Mouse (Mus musculus) layer of hippocampus, adult 9-11 months (tissue): Measurements from ENCODE around the gene Hadh.

Experiments
- DNase-seq: peaks from one replicate; pipeline ENCODE4 v3.0.0; 2022

The Hadh gene

DNA sequence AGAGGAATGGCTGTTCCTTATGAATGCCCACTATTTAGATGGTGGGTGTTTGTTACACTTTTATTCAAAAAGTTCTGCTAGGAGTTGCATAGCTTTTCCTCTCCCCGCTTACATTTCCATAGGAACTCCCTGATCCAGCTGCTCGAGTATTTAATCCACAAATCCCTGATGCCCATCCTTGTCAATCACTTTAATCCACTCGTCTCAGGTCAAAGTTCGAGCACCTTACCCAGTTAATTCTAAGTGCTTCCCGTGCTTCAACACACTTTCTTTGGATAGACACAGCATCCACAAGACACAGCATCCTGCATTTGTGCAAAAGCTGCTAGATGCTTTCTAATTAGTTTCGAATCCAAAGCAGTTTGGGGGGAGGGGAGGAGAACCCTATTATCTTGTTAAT lies 1.5 kb downstream of the Hadh start:
- DNase-seq: no peak

DNA sequence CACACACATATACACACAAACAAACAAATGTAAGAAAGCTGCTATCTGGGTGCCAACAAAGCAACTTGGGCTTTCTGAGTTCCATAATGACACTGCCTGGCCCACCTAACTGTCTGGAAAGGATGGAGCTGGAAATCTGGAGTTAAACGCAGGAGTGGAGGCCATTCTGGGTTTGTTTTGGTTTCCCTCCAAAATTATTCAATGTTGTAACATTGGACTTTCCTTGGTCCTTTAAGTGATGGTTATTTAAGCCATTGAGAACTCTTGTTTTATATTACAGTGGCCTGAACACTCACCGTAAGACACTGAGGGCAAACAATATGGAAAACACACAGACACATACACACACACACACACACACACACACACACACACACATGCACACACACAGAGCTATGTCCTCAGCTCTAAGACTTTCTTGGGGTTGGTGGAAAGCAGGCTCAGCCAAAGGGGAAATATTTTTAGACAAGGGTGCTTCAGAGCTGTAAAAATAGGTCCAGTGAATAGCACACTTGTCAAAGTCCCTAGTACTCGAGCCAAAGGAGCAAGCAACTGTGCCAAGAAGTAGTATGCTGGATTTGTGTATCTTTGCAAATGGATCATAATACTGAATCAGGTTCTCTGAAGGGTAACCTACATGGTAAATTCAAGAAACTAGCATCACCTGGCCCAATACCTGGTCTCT lies 5.4 kb downstream of the Hadh start:
- DNase-seq: no peak

DNA sequence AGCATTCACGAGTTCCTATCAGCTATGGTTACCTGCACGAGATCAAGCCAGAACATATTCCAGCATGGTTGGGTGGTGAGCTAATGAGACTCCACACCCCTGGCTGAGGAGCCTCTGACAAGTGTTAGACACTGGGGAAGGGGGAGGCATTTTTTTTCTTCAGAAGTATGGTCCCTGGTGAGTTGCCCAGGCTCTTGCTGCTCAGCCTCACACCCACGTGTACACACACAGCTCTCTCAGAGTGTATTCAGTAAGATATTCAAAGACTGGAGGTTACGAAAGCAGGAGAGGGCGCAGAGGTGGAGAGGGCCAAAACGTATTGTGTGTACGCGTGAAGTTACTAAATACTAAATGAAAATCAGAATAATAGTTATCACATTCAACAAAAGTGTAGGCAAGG lies 6.4 kb downstream of the Hadh start:
- DNase-seq: no peak

DNA sequence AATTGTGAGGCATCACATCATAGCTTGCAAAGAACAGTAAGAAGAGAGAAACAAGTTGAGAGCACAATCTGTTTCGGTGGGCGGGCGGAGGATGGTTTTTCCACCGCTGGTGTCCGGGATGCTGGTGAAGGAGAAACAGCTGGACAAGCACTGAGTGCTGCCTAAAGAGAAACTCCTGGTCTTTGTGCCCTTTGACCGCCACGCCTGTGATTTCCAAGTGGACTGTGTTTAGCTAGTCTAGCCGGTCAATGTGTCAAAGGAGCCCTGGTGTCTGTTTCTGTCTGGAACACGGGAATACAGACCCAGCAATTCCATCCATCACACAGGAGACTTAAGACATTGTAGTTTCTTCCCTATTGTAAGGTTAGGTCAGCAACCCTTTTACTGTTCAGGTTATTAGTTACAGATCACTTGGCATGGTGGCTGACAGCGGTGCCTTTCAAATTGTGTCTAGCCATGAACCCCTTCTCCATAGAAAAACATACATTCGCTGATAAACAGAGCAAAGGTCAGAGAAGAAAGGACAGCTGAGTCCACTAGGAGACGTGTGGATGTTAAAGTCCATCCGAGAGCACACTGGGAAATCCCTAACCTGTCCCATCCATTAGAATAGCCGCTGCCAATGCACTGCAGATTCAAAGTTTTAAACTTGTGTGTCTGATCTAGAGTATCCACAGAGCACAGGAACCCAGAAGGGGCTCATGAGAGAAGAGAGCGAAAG lies 8.0 kb downstream of the Hadh start:
- DNase-seq: no peak

DNA sequence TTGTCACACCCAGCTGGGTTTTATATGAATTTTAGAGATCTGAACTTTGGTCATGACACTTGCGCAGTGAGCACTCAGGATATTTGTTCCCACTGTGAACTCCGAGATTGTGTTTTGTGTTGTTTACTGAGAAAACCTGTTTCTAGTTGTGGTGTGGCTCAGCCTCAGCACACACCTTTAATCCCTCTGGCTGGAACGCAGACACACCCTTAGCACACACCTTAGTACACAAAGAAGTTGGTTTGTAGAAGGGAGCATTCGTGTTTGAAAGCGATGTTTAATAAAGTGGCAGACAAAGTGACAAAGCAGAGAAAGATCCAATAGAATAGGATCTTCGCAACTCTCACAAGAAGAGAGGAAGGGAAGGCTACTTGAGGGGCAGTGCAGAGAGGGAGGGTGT lies 11.5 kb downstream of the Hadh start:
- no peak for DNase-seq

DNA sequence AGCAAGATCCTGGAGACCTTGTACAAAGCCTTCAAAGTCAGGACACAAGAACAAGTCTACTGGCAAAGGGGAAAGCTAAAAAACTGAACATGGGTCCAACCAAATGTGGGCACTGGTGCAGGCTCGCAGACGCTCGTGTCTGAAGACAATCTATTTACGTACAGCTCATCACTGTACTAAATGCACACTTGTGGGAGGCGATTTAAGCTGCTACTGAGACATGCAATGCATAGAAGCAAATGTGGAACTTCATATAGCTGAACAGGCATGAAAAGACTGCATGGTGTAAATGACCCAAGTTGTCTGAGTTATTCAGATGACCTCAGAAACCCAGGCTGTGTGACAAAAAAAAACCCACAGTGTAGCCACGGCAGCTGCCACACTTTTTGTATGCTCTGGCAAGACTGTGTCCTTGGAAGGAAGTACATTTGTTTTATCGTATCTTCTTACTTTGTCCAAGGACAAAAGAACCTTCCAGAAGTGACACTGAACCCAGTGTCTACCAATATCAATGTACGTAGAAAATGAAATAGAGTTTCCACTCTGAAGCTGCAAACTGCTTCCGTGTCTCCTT lies 12.4 kb downstream of the Hadh start:
- no peak for DNase-seq

DNA sequence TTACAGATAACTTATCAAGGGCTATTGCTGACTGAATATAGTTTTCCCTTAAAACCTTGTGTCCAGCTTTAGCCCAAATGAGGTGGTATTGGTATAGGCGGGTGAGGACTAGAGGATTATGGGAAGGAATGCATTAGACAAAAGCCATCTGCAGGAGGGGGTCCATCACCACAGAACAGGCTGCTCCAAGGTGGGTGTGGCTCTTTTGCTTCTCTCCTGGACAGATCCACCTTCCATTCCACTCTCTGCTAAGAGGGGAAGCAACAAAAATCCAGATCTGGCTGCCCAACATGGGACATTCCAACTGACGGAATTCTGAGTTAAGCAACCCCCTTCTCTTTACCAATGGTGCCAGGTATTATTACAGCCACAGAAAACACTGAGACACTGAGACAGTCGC lies 13.0 kb downstream of the Hadh start:
- DNase-seq: no peak

DNA sequence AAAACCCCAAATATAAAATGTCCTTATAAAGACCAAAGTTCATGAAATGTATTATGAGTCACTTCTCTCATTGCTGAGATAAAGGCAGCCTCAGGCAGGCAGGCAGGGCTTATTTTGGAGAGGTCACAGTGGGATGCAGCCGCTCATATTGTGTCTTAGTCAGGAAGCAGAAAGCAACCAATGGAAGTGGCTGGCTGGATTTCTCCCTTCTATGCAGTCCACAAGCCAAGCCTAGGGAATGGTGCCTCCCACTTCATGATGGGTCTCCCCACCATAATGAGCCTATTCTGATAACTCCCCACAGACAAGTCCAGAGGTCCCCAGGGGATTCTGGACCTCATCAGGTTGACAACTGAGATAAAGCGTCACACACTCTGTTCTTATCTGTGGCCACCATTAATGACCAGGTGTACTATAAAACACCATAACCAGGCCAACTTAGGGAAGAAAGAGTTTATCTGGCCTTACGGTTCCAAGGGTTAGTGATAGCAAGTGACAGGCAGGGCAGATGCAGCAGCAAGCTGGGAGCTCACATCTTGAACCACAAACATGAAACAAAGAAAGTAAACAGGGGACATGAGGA lies 16.4 kb downstream of the Hadh start:
- no peak for DNase-seq

DNA sequence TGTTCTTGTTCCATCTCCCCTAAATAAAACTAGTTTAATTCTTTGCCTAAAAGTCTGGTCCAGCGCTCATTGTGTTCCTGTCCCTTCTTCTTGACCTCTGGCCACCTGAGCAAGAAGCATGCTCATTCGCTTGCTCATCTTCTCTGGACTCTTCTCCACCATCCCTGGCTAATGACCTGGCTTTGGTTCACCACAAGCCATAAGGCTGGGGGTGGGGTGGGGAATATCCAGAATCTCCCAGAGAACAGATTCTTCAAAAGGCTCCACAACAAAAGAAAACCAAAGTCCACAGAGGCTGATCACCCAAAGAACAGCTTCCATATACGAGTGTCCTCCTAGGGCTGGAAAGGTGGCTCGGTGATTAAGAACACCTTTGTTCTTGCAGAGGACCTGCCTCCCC lies 16.9 kb downstream of the Hadh start:
- no peak for DNase-seq

DNA sequence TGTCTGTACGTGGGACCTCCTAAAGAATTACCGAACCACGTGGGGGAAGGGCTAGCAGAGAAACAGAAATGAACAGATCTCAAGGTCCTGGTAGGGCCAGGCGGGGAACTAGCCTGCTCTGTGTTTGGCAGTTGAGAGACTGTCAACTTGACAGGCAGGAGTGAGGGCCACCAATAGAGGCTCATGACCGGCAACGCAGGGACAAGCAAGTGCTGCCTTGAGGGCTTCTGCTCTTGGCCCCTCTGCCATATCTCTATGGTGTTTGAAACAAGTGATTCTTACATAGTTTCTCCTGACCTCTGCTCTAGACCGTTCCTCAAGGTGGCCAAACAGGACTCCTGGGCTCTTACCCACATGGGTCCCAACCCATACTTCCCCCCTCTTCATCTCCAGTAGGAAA lies 20.3 kb downstream of the Hadh start:
- DNase-seq: no peak

DNA sequence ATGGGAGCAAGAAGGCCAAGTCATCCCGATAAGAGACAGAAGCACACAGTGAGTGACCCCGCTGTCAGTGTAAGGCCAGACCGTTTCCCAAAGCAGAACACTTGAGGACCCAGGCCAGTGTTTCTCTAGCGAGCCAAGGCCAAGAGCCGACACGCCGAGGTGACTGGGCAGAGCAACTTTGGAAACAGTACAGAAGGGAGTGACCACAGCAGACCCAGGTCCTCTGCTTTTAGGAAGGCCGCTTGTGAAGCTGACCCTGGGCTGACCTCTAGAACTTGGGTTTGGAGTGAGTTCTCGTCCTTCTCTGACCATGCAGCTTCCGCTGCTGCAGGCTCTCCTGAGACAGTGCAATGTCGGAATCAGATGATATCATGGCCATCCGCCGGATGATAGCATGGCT lies 20.9 kb downstream of the Hadh start:
- no peak for DNase-seq

DNA sequence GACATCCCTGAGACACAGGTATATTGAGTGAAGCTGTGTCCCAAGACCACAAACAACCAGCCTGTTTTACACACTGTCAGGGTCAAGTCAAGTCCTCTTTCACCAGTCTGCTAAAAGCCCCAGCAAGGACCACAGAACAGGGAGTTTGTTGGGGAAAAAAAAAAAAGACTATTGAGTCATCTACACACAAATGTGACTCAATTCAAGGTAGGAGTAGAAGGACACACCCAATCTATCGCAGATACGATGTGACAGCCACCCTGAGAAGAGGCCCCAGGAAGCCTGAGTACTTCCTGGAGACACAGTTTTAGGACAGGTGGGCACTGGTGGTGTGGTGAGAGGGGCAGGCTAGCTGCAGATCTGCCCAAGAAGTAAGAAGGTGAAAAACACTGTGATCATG lies 21.6 kb downstream of the Hadh start:
- no peak for DNase-seq

DNA sequence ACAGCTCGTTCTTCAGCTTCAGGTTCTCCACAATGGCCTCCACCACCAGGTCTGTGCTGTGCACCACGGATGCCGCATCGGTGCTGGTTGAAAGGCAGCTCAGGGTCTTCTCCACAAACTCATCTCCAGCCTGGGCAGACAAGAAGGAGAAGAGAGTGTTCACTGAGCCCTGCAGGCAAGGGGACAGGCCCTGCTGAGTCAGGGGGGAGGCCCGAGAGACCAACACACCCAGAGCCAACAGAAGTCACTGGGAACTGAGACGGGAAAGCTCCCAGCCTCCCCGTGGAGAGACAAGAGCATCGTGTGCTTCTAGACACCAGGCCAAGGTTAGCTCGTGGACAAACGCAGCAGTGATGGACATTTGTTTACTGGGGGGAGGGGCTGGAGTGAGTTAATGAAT lies 23.5 kb downstream of the Hadh start:
- no peak for DNase-seq

DNA sequence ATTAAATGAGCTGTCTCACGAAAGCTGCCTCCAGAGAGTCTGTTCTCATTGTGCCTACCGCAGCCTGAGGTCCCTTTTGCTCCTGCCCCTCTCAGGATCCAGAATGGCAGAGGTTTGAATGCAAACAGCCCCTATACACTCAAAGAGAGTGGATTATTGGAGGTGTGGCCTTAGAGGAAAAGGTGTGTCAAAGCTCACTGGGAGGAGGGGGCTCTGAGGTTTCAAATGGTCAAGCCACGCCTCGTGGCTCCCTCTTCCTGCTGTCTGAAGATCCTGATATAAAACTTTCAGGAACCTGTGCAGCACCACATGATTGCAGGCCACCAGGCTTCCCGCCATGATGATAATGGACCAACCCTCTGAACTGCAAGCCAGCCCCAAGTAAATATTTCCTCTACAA lies 24.1 kb downstream of the Hadh start:
- DNase-seq: no peak

DNA sequence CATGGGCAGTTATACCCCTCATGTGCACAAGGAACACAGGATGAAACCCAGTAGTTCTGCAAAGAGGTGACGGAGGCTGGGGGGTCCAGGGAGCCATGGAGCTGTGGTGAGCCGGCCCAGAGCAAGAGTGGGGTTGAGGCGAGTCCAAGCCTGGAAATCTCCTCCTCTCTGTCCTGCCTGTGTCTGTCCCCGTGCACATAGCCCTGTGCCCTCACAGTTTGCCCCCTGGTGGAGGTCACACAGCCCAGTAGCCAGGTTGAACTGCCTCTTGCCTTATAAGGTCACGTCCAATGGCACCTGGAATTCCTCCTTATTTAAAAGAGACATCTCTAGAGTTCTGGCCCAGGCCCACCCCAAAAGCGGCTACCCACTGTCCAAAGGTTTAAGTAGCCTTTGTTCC lies 24.5 kb downstream of the Hadh start:
- no peak for DNase-seq

DNA sequence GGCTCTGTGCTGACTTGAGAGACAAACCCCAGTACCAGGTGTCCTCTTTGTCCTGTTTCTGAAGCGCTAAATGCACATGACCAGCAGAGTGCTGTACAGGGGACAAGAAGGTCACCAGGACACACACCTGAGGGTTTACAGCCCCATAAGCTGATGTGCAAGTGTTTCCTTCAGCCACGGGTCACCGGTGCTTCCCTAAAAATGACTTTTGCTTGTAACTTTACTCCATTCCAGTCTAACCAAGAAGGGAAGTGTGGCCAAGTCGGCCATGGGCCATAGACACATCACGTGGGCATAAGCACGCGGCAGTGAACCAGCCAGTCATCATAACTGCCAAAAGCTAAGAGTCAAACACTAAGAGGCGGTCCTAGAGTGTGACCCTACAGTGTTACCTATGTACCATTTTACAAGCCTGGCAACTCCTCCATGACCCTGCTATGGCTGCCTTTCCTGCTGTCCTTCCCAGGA lies 25.3 kb downstream of the Hadh start:
- no peak for DNase-seq

DNA sequence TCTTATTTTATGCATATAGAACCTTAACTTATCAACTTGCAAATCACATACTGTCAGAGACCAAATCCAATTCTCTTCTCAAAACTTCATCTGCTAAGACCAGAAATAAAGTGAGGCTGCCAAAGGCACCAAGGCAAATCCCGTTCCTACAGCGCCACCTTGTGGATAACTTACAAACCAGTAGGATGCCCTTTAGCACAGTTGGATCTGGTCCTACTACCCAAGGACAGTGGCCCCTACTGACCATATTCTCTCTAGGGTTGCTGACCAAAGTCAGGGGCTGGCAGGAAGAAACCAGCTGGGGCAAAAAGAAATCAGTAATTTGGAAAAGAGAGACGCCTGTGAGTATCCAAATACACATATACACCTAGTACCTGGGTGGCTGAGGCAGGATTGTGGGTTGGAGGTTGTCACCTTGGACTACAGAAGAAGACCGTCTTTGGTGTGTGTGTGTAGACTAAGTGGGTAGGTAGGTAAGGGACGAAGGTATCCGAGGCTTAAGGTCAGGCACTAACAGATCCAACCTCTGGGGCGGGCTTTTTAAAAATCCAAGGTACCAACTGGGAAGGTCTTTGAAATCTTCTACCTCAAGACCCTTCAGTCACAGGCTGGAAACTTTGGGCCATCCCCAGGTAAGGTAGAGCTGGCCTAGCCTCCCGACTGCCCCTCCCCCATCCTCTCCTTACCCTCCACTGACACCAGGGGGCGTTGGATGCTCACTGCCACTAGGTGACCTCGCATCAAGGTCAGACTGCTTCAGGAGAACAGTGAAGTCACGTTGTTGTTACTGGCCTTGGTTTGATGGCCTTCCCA lies 25.9 kb downstream of the Hadh start:
- peak; percentile 32 for DNase-seq

DNA sequence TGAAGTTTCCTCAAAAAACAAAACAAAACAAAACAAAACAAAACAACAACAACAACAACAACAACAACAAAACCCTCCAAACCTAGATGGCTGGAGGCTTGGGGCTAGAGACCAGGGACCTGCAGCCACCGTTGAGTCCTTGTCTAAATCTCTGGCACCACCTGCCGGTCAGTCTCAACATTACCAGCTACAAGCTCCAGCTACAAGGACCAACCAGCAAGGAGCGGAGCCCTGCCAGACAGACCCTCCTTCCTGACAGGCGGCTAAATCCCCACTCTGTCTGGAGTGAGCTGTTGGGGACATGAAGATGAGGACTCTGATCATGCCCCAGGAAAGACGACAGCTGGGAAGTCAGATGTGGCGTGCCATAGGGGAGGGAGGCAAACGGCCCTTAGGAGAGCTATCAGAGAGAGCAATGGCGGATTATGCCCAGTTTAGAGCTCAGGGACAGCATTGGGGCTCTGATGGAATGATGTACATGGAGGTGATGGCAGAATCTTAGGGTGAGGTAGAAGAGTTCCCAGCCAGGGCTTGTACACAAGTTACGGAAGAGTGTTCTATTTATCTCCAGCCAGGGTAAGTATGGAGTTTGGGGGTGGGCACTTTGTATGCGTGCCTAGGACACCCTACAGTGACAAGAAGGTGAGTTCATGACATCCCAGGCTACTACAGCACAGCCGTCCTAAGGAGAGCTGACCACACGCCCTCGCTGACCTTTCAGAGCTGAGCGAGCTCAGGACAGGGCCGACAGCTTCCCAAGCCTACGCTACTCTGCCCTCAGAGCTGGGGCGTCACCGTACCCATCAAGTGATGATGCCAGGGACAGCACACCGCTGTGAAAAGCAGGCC lies 33.9 kb downstream of the Hadh start:
- peak; percentile 52 for DNase-seq

DNA sequence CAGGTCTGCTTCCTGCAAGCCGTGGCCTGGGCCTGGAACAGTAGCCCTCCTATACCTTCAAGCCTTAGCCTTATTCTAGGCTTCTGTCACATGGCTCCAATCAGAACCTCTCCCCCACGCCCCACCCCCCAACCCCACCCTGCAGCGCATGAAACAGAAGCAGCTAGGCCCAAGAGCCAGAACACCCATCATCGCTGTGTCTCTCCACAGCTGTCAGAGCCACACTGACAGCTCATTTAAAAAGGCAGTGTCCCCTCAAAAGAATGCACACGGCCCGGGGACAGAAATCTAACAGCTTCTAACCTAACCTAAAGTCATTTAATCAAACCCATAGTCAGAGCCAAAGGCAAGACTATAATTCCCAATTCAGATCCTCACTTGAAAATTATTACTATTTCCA lies 34.8 kb downstream of the Hadh start:
- DNase-seq: no peak

DNA sequence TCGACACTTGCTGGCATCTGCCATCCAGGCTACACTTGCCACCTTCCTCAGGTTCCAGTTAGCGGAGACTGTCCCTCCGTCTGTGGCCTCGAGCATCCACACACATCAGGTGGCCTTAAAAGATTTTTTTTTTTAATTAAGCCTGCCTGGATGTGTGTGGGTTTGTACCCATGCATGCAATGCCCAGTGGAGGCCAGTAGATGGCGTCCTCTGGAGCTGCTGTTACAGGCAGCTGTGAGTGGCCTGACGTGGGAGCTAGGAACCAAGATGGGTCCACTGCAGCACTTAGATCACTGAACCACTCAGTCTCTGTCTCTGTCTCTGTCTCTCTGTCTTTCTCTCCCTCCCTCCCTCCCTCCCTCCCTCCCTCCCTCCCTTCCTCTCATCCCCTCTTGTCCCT lies 43.8 kb downstream of the Hadh start:
- DNase-seq: no peak

DNA sequence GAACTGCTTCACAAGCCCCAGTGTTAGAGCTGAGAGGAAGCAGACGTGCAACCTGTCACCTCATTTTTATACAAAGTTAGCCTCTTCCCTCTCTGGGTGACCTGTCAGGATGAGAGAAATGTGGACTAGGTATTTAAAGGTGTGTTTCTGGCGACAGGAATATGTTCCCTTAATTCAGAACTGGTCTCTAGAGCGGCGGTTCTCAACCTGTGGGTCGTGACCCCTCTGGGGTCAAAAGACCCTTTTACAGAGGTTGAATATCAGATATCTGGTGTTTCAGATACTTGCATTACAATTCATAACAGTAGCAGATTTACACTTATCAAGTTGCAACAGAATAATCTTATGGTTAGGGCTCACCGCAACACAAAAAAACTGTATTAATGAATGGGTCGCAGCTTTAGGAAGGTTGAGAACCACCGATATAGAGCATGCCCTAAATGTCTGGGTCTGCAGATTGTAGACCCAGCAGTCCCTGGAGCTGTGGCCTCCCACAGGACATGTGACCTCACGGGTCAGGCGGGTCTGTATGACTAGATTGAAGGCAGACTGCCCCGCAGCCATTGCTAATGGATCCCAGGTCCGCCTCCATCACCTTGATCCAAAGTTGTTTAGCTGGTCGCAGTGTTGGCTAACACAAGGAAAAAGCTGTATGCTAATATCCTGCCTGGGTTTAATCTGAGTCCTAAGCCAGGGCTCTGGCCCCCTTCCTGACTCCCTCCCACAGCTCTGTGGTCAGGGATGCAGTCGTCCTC lies 53.1 kb downstream of the Hadh start:
- no peak for DNase-seq

DNA sequence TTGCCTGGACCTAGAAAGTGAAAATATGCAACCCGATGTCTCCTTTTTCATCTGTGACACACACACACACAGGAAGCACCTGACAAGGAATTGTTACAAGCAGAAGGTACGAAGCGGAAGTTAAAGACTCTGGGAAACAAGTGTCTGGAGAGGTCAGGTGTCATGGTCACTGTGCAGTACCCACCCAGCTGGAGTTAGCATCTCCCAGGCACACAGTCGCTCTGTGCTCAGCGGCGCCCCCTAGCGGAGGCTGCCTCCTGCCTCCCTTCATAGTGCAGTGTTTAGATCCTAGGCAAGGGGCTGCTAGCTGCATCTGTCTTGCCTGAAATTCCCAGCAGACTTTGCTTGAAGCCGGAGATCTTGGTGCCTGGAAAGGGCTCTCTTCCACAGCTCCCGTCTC lies 57.1 kb downstream of the Hadh start:
- DNase-seq: no peak
